Mouse (Mus musculus): ENCODE results near the gene Mmp19. TPM values are rescaled to one million over a fixed set of nuclear protein-coding genes. Genes with fewer than 3 reads are reported as not detected.

Mmp19 gene
- polyA plus RNA-seq (2016; fragmentation: Nextera tagmentation; extraction: Ambion mirVana): 0.24 and 0.44 TPM in 2 replicates

DNA sequence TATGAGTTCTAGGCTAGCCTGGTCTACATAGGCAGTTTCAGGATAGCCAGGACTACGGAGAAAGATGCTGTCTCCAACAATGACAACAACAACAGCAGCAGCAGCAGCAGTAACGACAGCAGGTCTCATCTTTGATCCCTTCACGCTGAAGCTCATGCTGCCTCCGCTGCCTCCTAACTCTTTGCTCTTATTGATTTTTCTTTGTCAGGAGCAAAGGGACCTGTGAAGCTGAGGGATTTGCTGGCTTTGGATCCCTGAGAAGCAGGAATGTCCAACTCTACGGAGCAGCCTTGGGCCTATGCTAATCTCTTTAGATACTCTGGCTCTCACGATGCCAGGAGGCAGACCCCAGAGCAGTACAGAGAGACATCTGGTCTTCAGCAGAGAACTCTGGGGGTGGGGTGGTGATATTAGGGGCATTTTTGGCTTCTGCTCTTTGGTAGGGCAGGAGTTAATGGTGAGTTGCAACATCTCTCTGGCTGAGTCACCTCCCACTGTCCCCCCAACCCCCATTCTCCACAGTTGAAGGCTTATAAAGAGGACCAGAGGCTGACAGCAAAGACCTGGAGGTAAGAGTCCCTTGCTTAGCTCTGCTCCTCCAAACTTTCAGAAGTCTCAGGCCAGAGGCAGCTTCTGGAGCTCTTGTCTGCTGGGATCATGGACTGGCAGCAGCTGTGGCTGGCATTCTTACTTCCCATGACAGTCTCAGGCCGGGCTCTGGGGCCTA lies at the start of gene Mmp19:
Gene Mmp19 (plus strand): TSS at position 513 of the 727 bp plus-strand sequence.
- Histone ChIP-seq H3K4me3 (no peak within 1 kb of the TSS), H3K4me1 (no peaks in the 10 kb centered on the region), H3K36me3 (replicated peaks) (no peaks in the 10 kb centered on the region), H3K27ac (no peak within 1 kb of the TSS), H3K9me3 (no peaks in the 10 kb centered on the region), H3K27me3 (ENCODE audit: poor library complexity, severe bottlenecking) (no peaks in the 10 kb centered on the region)
- WGBS: 74% methylated on average over 7 of the region's 7 CpGs
- DNase-seq (ENCODE audit: extremely low spot score, low spot score): no peak

DNA sequence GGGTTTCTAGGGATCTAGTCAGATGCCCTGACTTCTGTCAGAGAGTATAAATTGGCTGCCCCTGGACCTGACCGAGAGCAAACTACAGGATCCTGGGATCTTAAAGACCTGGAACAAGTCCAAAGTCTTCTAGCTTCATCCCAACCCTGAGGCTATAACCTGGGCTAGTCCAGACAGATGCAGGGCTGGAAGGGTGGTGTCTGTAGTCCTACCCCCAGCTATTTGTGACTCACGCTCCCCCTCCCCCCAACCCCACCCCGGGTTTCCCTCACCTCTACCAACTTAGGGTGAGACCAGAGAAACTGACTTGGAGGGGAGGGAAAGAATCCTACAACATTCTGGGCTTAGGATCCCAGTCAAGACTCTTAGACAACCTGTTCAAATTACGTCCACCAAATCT lies 48.1 kb upstream of the Mmp19 start:
- peaks cover 35% of the 10 kb centered on the region for H3K4me1 ChIP-seq
- no peak overlapping the region for H3K4me3 ChIP-seq
- H3K36me3 ChIP-seq (replicated peaks): no peaks in the 10 kb centered on the region
- DNase-seq (ENCODE audit: extremely low spot score, low spot score): no peak
- no peak overlapping the region for H3K27ac ChIP-seq
- no peaks in the 10 kb centered on the region for H3K9me3 ChIP-seq
- H3K27me3 ChIP-seq (ENCODE audit: poor library complexity, severe bottlenecking): peaks cover 63% of the 10 kb centered on the region
- WGBS: 52% methylated on average over 4 of the region's 4 CpGs

DNA sequence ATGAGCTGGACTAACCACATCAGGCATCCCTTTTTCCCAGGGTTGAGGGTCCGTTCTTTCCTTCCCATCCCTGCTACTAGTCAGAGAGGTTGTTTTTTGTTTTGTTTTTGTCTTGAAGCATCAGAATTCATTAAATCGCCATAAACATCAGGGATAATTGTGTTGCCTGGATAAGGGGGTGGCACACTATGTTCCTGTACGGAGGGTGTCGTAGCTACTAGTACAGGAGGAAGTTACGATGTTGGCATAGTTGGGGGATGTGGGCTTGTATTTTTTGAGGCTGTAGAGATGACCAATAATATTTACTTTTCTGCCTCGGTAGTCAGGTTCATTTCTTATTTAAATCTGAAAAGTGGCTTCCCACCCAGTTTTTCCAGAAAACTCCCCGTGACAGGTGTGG lies 47.5 kb upstream of the Mmp19 start:
- Histone ChIP-seq H3K9me3 (no peaks in the 10 kb centered on the region), H3K4me1 (peaks cover 36% of the 10 kb centered on the region), H3K4me3 (peak overlapping the region; percentile 72), H3K36me3 (replicated peaks) (no peaks in the 10 kb centered on the region), H3K27me3 (ENCODE audit: poor library complexity, severe bottlenecking) (peaks cover 63% of the 10 kb centered on the region), H3K27ac (peak overlapping the region; percentile 78; the same call in 1 of the 2 replicates)
- WGBS: 8% methylated on average over 7 of the region's 7 CpGs
- DNase-seq (ENCODE audit: extremely low spot score, low spot score): no peak

GRCm38 (mm10) chr10:128743791-128744191 lies 46.9 kb upstream of the Mmp19 start:
- peaks cover 36% of the 10 kb centered on the region for H3K4me1 ChIP-seq
- peaks cover 63% of the 10 kb centered on the region for H3K27me3 ChIP-seq (ENCODE audit: poor library complexity, severe bottlenecking)
- H3K27ac ChIP-seq: peak overlapping the region; percentile 78

DNA sequence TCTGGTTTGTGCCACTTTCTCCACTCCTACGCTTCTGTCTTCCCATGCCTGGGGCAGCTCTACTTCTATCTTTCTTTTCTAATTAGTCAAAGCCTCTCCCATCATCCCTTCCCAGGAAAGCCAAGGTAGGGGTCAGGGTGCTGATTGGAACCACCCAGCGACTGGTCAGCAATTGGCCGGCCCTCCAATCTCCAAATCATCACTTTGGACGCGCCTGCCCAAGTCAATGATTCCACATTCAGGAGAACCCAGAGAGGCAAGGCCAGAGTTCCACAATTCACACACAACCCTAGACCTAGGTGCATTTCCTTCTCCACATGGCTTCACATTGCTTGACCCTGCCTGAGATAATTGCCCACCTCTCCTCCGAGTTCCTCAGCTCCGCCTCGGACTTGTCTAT lies 46.5 kb upstream of the Mmp19 start:
- WGBS: 8% methylated on average over 8 of the region's 8 CpGs
- no peak for DNase-seq (ENCODE audit: extremely low spot score, low spot score)
- peaks cover 40% of the 10 kb centered on the region for H3K4me1 ChIP-seq
- no peaks in the 10 kb centered on the region for H3K36me3 ChIP-seq (replicated peaks)
- peak overlapping the region; percentile 78 for H3K27ac ChIP-seq
- no peaks in the 10 kb centered on the region for H3K9me3 ChIP-seq
- peak overlapping the region; percentile 72 for H3K4me3 ChIP-seq
- H3K27me3 ChIP-seq (ENCODE audit: poor library complexity, severe bottlenecking): peaks cover 63% of the 10 kb centered on the region

More at GRCm38 (mm10) chr10:128743791-128744191, 46.9 kb upstream of the Mmp19 start:
- under 1% methylated on average over 37 of the region's 37 CpGs for WGBS
- Histone ChIP-seq H3K9me3 (no peaks in the 10 kb centered on the region), H3K36me3 (replicated peaks) (no peaks in the 10 kb centered on the region), H3K4me3 (peak overlapping the region; percentile 72)
- peak; percentile 60 for DNase-seq (ENCODE audit: extremely low spot score, low spot score)

GRCm38 (mm10) chr10:128744680-128745601 lies 45.8 kb upstream of the Mmp19 start, which contains the start of gene Dgka:
Gene Dgka (minus strand): TSS chr10:128744855.
- DNase-seq (ENCODE audit: extremely low spot score, low spot score): no peak
- 23% methylated on average over 18 of the region's 18 CpGs for WGBS
- H3K36me3 ChIP-seq (replicated peaks): no peaks in the 10 kb centered on the region
- peaks cover 63% of the 10 kb centered on the region for H3K27me3 ChIP-seq (ENCODE audit: poor library complexity, severe bottlenecking)
- H3K27ac ChIP-seq: peak within 1 kb of the TSS; percentile 78
- H3K4me3 ChIP-seq: peak within 1 kb of the TSS; percentile 72
- H3K4me1 ChIP-seq: peaks cover 47% of the 10 kb centered on the region
- H3K9me3 ChIP-seq: no peaks in the 10 kb centered on the region

DNA sequence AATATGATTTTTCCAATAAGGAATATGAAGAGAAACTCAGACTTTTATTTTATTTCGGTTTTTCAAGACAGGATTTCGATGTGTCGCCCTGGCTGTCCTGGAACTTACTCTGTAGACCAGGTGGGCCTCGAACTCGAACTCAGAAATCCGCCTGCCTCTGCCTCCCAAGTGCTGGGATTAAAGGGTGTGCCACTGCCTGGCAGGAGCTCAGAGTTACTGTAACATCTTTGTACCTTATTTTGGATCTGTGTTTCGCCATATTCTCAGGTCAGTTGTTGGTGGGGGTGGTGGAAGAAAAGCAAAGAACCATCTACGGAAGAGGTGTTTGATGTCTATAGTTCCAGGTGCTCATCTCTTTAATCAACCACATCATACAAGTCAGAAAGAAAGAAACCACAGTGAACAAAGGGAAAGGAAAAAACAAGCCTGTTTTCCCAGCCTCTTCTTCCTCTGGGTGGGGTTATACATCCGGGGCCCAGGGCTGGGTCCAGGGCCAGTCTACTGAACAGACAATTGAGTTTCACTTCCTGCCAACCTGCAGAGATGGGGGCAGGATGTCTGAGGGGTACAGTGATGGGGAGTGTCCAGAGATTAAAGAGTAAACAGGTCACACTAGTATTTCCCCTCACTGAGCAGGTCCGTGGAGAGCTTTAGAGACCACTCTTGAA lies 44.6 kb upstream of the Mmp19 start:
- Histone ChIP-seq H3K4me1 (peaks cover 52% of the 10 kb centered on the region), H3K9me3 (no peaks in the 10 kb centered on the region), H3K36me3 (replicated peaks) (no peaks in the 10 kb centered on the region), H3K4me3 (no peak overlapping the region), H3K27ac (no peak overlapping the region), H3K27me3 (ENCODE audit: poor library complexity, severe bottlenecking) (peaks cover 57% of the 10 kb centered on the region)
- no peak for DNase-seq (ENCODE audit: extremely low spot score, low spot score)
- 92% methylated on average over 10 of the region's 10 CpGs for WGBS

DNA sequence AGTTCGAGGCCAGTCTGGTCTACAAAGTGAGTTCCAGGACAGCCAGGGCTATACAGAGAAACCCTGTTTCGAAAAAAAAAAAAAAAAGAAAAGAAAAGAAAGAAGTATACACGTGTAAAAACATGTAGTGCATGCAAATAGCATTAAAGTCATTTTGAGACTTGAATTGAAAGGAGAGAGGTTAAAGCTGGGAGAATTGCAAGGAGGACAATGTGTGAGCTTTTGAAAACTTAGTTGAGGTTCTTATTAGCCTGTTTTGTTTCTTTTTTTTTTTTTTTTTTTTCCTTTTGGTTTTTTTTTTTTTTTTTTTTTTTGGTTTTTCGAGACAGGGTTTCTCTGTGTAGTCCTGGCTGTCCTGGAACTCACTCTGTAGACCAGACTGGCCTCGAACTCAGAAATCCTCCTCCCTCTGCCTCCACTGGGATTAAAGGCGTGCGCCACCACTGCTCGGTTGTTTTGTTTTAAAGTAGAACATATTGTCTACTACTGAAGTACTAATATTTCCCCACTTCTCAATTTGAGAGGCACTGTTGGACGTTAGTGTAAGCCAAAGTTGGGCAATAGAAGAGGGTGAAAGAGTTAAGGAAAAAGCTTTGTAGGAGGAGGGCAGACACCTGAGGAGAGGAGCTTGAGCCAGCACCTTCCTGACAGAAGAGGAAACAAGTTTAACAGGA lies 43.6 kb upstream of the Mmp19 start:
- peaks cover 46% of the 10 kb centered on the region for H3K27me3 ChIP-seq (ENCODE audit: poor library complexity, severe bottlenecking)
- H3K4me1 ChIP-seq: peaks cover 52% of the 10 kb centered on the region
- peak overlapping the region; percentile 85 for H3K4me3 ChIP-seq
- H3K36me3 ChIP-seq (replicated peaks): peaks cover 2% of the 10 kb centered on the region
- H3K27ac ChIP-seq: peak overlapping the region; percentile 97
- 34% methylated on average over 9 of the region's 9 CpGs for WGBS
- H3K9me3 ChIP-seq: no peaks in the 10 kb centered on the region
- no peak for DNase-seq (ENCODE audit: extremely low spot score, low spot score)

DNA sequence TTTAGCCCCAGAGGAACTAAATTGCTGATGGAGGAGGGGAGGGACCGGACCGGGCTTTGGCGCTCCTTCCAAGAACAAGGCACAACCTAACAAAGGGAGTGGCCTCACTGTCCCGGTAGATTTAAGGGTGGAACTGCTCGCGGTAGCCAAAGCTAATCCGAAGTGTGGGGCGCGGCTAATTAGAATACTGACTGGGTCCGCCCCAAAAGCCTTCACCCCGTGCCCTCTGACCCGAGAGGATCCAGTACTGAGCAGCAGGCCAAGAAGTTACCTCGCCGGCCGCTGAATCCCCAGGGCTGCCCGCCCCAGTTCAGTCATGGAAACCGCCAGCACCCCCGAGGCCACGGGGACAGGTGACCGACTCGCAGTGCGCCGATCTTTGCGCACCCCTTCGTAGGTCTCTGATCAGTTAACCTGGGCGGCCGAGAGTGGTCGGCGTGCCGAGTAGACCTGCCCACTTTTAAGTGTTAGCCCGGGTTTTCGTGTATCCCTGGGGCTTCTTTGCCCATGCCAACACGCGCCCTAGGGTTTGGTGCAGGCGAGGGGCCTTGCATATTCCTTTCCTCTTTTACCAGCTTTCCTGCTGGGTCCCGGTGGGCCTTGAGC lies 43.0 kb upstream of the Mmp19 start, which contains the start of gene Pym1:
Gene Pym1 (plus strand): TSS at position 244 of the 606 bp plus-strand sequence.
- H3K4me3 ChIP-seq: peak within 1 kb of the TSS; percentile 85
- H3K36me3 ChIP-seq (replicated peaks): peaks cover 9% of the 10 kb centered on the region
- WGBS: under 1% methylated on average over 36 of the region's 36 CpGs
- peaks cover 50% of the 10 kb centered on the region for H3K4me1 ChIP-seq
- H3K27me3 ChIP-seq (ENCODE audit: poor library complexity, severe bottlenecking): peaks cover 40% of the 10 kb centered on the region
- H3K27ac ChIP-seq: peak within 1 kb of the TSS; percentile 97
- H3K9me3 ChIP-seq: no peaks in the 10 kb centered on the region
- DNase-seq (ENCODE audit: extremely low spot score, low spot score): peak; percentile 78

GRCm38 (mm10) chr10:128748252-128748864 lies 42.4 kb upstream of the Mmp19 start:
- Histone ChIP-seq H3K4me3 (peak overlapping the region; percentile 85), H3K27me3 (ENCODE audit: poor library complexity, severe bottlenecking) (peaks cover 34% of the 10 kb centered on the region), H3K27ac (peak overlapping the region; percentile 97), H3K4me1 (peaks cover 45% of the 10 kb centered on the region), H3K36me3 (replicated peaks) (peaks cover 15% of the 10 kb centered on the region), H3K9me3 (no peaks in the 10 kb centered on the region)
- DNase-seq (ENCODE audit: extremely low spot score, low spot score): peak; percentile 93
- WGBS: under 1% methylated on average over 37 of the region's 37 CpGs

DNA sequence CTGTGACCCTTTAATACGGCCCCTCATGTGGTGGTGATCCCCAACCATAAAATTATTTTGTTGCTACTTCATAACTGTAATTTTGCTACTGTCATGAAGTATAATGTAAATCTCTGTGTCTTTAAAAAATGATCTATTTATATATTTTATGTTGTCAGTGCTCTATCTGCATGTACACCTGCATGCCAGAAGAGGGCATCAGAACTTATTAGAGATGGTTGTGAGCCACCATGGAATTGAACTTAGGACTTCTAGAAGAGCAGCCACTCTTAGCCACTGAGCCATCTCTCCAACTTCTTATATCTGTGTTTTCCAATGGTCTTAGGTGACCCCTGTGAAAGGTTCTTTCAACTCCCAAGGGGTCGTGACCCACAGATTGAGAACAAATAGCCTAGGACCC lies 17.8 kb upstream of the Mmp19 start:
- H3K9me3 ChIP-seq: no peaks in the 10 kb centered on the region
- DNase-seq (ENCODE audit: extremely low spot score, low spot score): no peak
- H3K27me3 ChIP-seq (ENCODE audit: poor library complexity, severe bottlenecking): no peaks in the 10 kb centered on the region
- H3K27ac ChIP-seq: no peak overlapping the region
- H3K36me3 ChIP-seq (replicated peaks): peaks cover 12% of the 10 kb centered on the region
- no peak overlapping the region for H3K4me3 ChIP-seq
- H3K4me1 ChIP-seq: 0 out of 2 replicates have a peak, but pooled peaks cover 4% of the 10 kb centered on the region
- 81% methylated on average over 2 of the region's 2 CpGs for WGBS
